Mouse (Mus musculus) hindbrain, postnatal 0 days (tissue): ENCODE measurements around the gene Mctp1. TPM values are rescaled to one million over a fixed set of nuclear protein-coding genes. Genes with fewer than 3 reads are reported as not detected.

Experiments
- ATAC-seq: fragments of 200-750 bp; cut with Nextera tagmentation; 2 replicates; pipeline ENCODE4 v1.8.0; 2017; ENCODE audit warnings: mild to moderate bottlenecking, moderate TSS enrichment, moderate library complexity
- DNase-seq: peaks from one replicate; pipeline ENCODE4 v3.0.0-alpha.2; 2015; ENCODE audit warnings: low spot score
- H3K27ac ChIP-seq: fragments of 300-500 bp; sonication (generic); 2 replicates; pipeline ENCODE4 v1.5.1; 2014; ENCODE audit warnings: mild to moderate bottlenecking
- H3K27me3 ChIP-seq: fragments of 300-500 bp; sonication (generic); 2 replicates; pipeline ENCODE4 v1.6.1; 2014; ENCODE audit warnings: low read length, mixed read lengths; ENCODE audit not compliant: insufficient read depth
- H3K36me3 ChIP-seq: fragments of 300-500 bp; sonication (generic); 2 replicates; pipeline ENCODE4 v1.6.1; 2014; ENCODE audit warnings: low read length, mixed read lengths; ENCODE audit not compliant: insufficient read depth
- H3K4me1 ChIP-seq: fragments of 300-500 bp; sonication (generic); 2 replicates; pipeline ENCODE4 v1.6.1; 2014; ENCODE audit warnings: antibody characterized with exemption, low read length, mixed read lengths; ENCODE audit not compliant: insufficient read depth
- H3K4me2 ChIP-seq: fragments of 300-500 bp; sonication (generic); 2 replicates; pipeline ENCODE4 v1.6.1; 2014; ENCODE audit warnings: low read depth, mild to moderate bottlenecking, low read length, moderate library complexity, mixed read lengths
- H3K4me3 ChIP-seq: fragments of 300-500 bp; sonication (generic); 2 replicates; pipeline ENCODE4 v1.5.1; 2014; ENCODE audit warnings: low read length
- H3K9ac ChIP-seq: fragments of 300-500 bp; sonication (generic); replicated peaks from 2 replicates; pipeline ENCODE4 v1.6.1; 2014; ENCODE audit warnings: mild to moderate bottlenecking, low read length, moderate library complexity, mixed read lengths
- H3K9me3 ChIP-seq: fragments of 300-500 bp; sonication (generic); 2 replicates; pipeline ENCODE4 v1.6.1; 2016; ENCODE audit warnings: low read length, mixed read lengths
- CTCF ChIP-seq: IDR thresholded peaks from 2 replicates; pipeline ENCODE4 v1.5.1; 2016; ENCODE audit warnings: antibody characterized with exemption, control low read depth, low read depth
- WGBS: fragments of 180-500 bp; shearing (Covaris S2); extraction: QIAGEN DNeasy Blood & Tissue Kit; methylation state at CpG from one replicate; pipeline ENCODE4 v1.1.7; 2014; 5-methylcytosine and 5-hydroxymethylcytosine counted together
- polyA plus RNA-seq: library from polyadenylated mRNA; unstranded; fragments of >200 nt; fragmentation: Nextera tagmentation; extraction: Ambion mirVana; gene quantifications from 2 replicates; pipeline ENCODE4 v1.2.1, GENCODE M21; 2015
- total RNA-seq: library from RNA; depleted of rRNA; stranded (reverse); fragments of >200 nt; gene quantifications from 2 replicates; pipeline ENCODE4 v1.2.3, GENCODE M21; 2014

Gene Mctp1
- total and polyA plus RNA-seq, 2 experiments from 2014 or later = 4.9 to 8.3 TPM

DNA sequence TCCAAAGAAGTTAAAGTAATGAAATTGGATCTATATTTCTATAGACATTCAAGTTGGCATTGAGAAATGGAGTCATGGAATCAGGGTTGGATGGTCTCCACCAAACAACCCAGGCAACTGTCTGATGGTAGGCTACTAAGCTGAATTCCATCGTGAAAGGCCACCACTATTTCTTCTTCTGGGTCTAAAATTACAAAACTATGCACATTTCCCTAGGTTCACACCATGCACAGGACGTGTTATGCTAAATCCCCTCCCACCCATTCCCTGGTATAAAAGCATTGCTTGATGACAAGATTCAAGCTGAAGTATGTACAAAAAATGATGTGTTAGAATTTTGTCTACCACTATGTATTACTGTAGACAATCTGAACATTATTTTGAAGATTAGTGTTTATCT lies 634.5 kb downstream of the Mctp1 start:
- Histone ChIP-seq H3K27ac (no peak overlapping the region), H3K9me3 (no peaks in the 10 kb centered on the region), H3K4me1 (no peaks in the 10 kb centered on the region), H3K27me3 (no peaks in the 10 kb centered on the region), H3K4me3 (no peak overlapping the region), H3K9ac (no peak overlapping the region), H3K4me2 (no peak overlapping the region), H3K36me3 (no peaks in the 10 kb centered on the region)
- WGBS = 88% methylated on average over 2 of the region's 2 CpGs
- TF ChIP-seq CTCF = no peak
- no peak for ATAC-seq
- DNase-seq = no peak

GRCm38 (mm10) chr13:77029594-77029993 lies 645.3 kb downstream of the Mctp1 start:
- no peak overlapping the region for H3K27ac ChIP-seq
- no peaks in the 10 kb centered on the region for H3K4me1 ChIP-seq
- ATAC-seq = no peak
- no peak overlapping the region for H3K4me2 ChIP-seq
- TF ChIP-seq CTCF = no peak
- no peaks in the 10 kb centered on the region for H3K36me3 ChIP-seq
- WGBS = 59% methylated on average over 5 of the region's 5 CpGs
- no peaks in the 10 kb centered on the region for H3K27me3 ChIP-seq
- H3K4me3 ChIP-seq = no peak overlapping the region
- no peaks in the 10 kb centered on the region for H3K9me3 ChIP-seq
- H3K9ac ChIP-seq = no peak overlapping the region
- DNase-seq = no peak

DNA sequence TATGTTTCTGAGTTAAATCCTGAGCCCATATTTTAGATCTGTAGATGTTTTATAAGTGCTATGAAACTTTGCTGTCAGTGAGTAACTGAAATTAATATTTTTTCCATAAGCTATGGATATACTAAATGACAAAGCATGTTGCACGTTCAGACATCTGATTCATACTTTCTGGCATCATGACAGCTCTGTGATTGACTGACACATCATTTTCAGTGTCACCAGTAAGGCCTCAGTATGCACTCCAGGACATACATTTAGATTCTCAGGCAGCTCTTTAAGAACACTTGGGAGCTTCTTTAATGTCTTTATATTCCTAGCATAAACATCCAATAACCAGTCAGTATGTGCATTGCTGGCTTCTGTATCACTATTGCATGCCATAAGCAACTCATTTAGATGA lies 659.0 kb downstream of the Mctp1 start:
- H3K36me3 ChIP-seq = no peaks in the 10 kb centered on the region
- H3K4me2 ChIP-seq = no peak overlapping the region
- H3K9me3 ChIP-seq = no peaks in the 10 kb centered on the region
- no peak for TF ChIP-seq CTCF
- 54% methylated on average over 1 of the region's 1 CpGs for WGBS
- no peak overlapping the region for H3K27ac ChIP-seq
- DNase-seq (no peak), ATAC-seq (no peak)
- H3K27me3 ChIP-seq = no peaks in the 10 kb centered on the region
- no peak overlapping the region for H3K4me3 ChIP-seq
- H3K9ac ChIP-seq = no peak overlapping the region
- no peaks in the 10 kb centered on the region for H3K4me1 ChIP-seq

DNA sequence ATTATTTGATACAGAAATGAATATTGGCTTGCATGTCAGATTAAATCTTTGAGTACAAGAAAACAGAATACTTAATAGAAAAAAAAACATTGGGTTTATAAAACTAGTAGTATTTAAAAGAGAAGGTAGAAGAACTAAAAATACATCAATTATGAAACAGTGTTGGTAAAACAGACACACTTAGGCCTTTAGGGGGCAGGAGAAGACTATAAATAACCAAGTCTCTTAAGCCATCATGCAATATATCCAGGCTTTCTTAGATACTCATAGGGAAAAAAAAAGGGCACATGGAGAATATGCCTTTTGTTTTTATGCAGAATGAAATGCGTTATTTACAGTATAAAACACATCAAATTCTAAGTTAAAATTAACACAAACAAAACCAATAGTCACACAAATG lies 661.0 kb downstream of the Mctp1 start:
- Histone ChIP-seq H3K27me3 (no peaks in the 10 kb centered on the region), H3K4me2 (no peak overlapping the region), H3K9ac (no peak overlapping the region), H3K27ac (no peak overlapping the region), H3K9me3 (no peaks in the 10 kb centered on the region), H3K4me1 (no peaks in the 10 kb centered on the region), H3K4me3 (no peak overlapping the region), H3K36me3 (no peaks in the 10 kb centered on the region)
- WGBS = 52% methylated on average over 1 of the region's 1 CpGs
- peak; percentile 70 for DNase-seq
- peak; percentile 50 for TF ChIP-seq CTCF
- ATAC-seq = peak; percentile 71

- Histone ChIP-seq H3K27me3 (no peaks in the 10 kb centered on the region), H3K27ac (no peak overlapping the region), H3K9ac (0 out of 2 replicates have a peak overlapping the region, but pooled peaks have one; percentile 21), H3K4me2 (peak overlapping the region; percentile 35; the same call in 1 of the 2 replicates), H3K4me3 (no peak overlapping the region), H3K9me3 (no peaks in the 10 kb centered on the region), H3K4me1 (no peaks in the 10 kb centered on the region), H3K36me3 (no peaks in the 10 kb centered on the region)
- ATAC-seq = peak; percentile 74; the same call in 1 of the 2 replicates
- peak; percentile 65 for DNase-seq
- no peak for TF ChIP-seq CTCF
- 43% methylated on average over 10 of the region's 10 CpGs for WGBS
Observed at GRCm38 (mm10) chr13:77046416-77046815, 662.1 kb downstream of the Mctp1 start.

DNA sequence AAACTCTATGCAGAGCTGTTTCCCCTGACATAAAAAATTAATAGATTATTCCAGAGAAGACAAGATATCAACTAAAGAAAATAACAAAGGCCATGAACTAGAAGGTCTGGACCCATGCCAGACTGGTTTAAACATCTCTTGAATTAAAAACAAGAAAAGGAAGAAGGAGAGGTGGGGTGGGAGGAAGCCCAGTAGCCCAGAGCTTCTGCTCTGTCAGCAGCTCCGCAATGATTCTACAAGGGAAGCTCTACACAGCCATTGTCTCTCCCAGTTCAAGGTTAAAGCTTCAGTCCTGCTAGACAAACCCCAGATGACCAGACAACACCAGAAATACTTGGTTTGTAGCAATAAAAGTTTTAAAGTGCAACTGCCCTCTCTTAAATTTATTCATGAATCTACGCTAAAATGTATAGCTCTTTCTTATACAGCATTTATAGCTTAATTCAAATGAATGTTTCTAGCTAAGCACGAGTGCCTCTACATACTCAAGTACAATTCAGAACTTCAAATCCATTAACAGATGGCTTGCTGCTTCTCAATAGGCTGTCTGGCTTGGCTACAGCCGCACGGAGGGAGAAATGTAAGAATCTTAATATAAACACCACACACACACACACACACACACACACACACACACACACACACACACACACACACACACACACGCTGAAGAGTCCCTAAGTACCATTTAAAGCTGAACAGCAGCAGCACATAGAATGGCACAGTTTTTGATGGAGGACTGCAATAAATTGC lies 663.0 kb downstream of the Mctp1 start:
- H3K27ac ChIP-seq = no peak overlapping the region
- H3K9me3 ChIP-seq = no peaks in the 10 kb centered on the region
- TF ChIP-seq CTCF = no peak
- 40% methylated on average over 6 of the region's 6 CpGs for WGBS
- H3K27me3 ChIP-seq = no peaks in the 10 kb centered on the region
- peak overlapping the region; percentile 21; the same call in 1 of the 2 replicates for H3K4me2 ChIP-seq
- peak; percentile 42 for DNase-seq
- peak; percentile 80 for ATAC-seq
- H3K4me1 ChIP-seq = no peaks in the 10 kb centered on the region
- no peak overlapping the region for H3K4me3 ChIP-seq
- H3K9ac ChIP-seq = no peak overlapping the region
- no peaks in the 10 kb centered on the region for H3K36me3 ChIP-seq

DNA sequence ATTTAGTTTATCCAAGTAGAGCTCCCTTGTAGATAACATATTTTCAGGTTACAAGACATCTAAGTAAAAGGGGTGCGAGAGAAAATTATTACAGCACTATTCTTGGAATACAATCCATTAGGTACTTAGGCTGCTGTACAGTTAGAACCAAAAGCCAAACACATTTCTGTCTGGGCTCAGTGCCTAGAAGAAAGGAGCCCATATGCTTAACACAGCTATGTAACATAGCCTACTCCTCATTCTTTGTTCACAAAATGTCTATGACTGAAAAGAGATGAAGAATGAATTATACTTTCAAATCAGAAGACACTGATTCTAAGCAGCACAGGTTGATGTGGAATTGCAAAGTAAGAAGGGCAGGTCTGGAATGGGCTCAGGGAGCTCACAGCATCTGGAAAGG lies 664.1 kb downstream of the Mctp1 start:
- Histone ChIP-seq H3K4me1 (no peaks in the 10 kb centered on the region), H3K4me2 (no peak overlapping the region), H3K9ac (no peak overlapping the region), H3K4me3 (no peak overlapping the region), H3K36me3 (no peaks in the 10 kb centered on the region), H3K27me3 (no peaks in the 10 kb centered on the region), H3K27ac (no peak overlapping the region), H3K9me3 (no peaks in the 10 kb centered on the region)
- DNase-seq = peak; percentile 21
- no peak for ATAC-seq
- WGBS = 75% methylated on average over 1 of the region's 1 CpGs
- TF ChIP-seq CTCF = no peak
